Mouse (Mus musculus): ENCODE measurements around the gene Mt4.

Mt4 gene

DNA sequence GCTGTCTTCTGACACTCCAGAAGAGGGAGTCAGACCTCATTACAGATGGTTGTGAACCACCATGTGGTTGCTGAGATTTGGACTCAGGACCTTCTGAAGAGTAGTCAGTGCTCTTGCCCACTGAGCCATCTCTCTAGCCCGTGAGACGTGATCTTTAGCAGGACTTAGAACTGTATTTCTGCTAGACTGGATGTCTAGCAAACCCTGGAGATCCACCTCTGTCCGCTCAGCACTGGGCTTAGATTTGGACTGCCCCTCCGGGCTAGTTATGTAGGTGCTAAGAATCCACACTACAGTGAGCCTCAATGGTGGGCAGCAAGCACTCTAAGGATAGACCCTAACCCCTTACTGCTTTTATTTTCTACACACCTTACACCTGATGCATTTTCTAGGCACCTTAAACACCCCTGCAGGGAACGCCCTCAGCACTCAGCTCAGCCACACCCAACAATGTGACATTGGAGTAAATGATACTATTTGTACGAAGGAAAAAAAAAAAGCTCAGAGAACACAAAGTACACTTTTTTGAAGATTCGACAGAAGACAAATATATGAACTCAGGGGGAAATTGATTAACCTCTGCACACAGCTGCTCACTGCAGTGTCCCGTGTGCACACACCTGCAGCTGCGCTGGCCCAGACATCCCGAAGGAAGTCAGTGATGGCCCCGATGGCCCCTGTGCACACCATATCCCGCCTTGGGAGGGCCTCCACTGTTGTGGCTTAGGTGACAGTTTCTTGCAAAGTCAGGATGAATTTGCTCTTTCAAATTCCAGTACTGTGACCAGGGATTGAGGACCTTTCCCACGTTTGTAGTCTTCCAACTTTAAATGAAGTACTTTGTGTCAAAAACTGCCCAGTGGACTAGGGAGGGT, 45.3 kb downstream of the Mt4 start:
- DNase-seq = no peak

DNA sequence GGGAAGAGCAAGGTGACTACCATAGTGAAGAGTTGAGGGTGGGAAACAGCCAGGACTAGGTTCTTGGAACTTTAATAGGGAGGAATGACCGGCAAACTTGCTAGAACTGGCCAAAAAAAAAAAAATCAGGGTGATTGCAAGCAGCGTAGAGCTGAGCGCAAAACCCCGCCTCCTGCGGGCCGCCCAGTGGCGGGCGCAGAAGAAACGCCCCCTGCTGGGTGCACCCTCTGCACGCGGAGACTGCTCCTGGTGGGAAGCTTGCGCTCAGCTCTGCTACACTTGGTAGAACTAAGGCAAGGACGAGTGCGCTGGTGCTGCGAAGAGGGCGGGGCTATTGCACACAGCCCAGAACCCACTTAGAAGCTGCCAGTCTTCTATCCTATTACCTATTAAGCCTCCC, 46.1 kb downstream of the Mt4 start:
- no peak for DNase-seq

DNA sequence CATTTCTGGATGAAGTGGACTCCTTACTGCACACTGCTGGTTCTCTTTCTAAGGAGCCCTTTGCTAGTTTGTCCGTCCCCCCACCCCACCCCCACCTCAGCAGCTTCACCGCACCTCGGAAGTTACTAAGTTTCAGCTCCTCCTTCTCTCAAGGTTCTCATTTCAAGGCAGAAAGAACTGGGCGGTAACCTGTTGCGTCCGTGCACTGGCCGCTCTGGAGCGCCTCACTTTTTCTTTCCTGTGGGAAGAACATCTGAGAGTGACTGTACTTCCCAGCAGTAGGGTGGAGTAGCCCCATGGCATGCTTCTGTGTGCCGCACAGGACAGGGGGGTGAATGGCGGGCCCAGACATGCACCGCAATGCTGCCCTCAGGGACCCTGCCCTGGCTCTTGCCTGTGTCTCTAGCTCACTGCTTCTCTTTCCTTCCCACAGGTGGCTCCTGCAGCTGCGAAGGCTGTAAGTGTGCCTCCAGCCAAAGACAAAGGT, 47.4 kb downstream of the Mt4 start:
- no peak for DNase-seq

DNA sequence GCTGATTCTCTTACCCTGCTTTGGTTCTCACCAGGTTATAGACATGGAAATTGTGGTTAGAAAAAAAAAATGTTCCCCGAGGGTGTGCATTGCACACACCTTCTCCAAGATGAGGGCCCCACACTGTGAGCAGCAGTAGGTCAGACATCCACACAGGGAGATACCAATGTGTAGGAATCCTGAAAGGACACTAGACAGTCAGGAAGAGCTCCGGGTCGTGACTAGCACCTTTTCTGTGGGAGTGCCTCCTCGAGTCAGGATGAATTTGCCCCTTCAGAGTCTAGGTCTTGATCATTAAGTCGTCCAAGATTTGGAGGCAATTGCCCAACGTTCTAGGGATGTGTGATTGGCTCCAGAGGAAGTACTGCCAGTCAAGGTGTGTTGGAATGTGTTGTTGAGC, 48.8 kb downstream of the Mt4 start:
- DNase-seq = no peak

GRCm38 (mm10) chr8:94186542-94186941, 49.5 kb downstream of the Mt4 start:
- DNase-seq = peak; percentile 70

GRCm38 (mm10) chr8:94187290-94188002, 50.4 kb downstream of the Mt4 start:
- DNase-seq = no peak
